Mouse (Mus musculus) CD8-positive naive resting alpha-beta T cell, adult 2 months (primary cell): Measurements from ENCODE around the gene Dok5.

Experiments used
- DNase-seq, 2 experiments: peaks; one replicate each; pipeline ENCODE4 v3.0.0; 2022; ENCODE audit warnings: low read depth in 2 of 2, low spot score in 2 of 2

Dok5 gene

DNA sequence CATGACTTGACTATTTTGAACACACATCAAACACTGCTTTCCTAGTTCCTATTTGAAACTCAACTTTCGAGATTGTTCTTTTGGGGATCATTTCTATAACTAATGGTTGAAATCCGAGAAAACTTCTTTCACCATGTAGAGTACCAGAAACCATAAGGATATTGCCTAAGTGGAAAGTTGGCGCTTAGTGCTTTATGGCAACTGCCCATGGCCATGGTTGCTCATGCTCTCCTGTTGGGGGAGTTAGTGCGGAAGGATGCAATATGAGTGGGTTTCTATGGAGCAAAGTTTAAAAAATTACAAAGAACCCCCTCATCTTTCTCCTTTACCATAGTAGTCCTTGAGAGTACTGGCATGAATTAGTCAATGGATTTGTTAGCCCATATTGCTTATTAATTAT, 192.5 kb downstream of the Dok5 start:
- no peak for DNase-seq

GRCm38 (mm10) chr2:170926237-170926636, 194.6 kb downstream of the Dok5 start:
- no peak for DNase-seq
